Mouse (Mus musculus): ENCODE data around the gene Proz. TPM values are rescaled to one million over a fixed set of nuclear protein-coding genes. Genes with fewer than 3 reads are reported as not detected.

Gene Proz
- 15.7 TPM for polyA plus RNA-seq (2014; fragmentation: Illumina TruSeq; extraction: RNeasy Lipid Tissue Mini Kit (QIAGEN cat#74804); ENCODE audit: low replicate concordance)

DNA sequence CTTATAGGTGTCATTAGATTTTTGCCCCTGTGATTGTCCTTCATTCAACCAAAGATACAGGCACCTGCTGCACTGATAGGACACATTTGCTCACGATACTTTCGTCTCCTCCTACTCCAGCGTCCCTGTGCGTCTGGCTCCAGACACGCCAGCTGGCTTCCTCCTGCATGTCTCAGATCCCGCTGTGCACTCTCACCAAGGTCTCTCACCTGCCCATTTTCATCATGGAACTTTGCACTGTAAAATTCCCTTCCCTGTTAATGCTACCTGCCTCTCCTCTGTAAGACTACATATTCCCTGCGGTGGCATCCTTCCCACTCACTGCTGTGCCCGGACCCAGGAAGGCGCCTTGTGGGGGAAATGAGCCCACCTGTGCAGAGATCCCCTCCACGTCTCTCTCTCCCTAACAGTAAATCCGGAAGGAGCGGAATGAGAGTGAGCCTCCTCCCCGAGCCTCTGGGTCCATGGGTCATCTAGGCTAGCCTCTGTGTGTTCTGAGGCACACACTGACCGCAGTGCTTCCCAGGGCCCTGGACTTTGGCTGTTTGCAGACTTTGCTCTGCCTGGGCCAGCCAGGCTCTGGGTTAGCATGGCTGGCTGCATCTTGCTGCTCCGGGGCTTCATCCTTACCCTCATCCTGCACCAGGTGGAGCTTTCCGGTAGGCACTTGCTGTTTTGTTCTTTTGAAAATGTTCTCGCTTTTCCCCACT, at the start of gene Proz:
Gene Proz (plus strand): TSS at position 474 of the 710 bp plus-strand sequence.

DNA sequence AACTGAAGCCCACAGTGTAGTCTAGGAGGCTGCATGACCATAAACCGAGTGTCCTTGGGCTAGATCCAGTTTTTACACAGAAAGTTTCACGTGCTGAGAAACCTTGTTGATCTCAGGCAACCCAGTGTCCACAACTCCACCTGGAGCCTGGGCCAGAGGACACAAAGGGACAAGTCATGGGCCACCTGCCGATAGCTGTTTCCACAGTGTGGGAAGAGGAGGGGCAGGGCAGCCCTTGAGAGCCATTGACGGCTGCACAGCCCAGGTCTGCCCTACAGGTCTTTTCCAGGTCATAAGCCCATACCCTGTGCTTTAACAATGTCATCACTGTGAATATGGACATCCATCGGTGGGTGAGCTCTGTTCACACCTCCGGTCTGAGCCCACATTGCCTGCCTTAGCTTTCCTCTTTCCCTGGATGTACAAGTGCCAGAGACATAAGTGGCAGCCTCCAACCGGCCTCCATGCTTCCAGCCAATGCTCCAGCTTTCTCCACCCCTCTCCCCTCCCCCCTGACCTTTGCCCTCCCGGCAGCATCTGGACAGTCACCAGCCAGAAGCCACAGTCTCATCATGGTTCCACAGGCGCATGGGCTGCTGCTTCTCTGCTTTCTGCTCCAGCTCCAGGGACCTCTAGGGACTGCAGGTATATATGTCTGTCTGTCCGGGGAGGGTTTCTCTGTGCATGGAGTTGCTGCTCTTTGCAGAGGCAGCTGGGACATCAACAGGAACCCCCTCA, 35.1 kb upstream of the Proz start, which contains the start of gene F7:
Gene F7 (plus strand): TSS at position 548 of the 738 bp plus-strand sequence.

DNA sequence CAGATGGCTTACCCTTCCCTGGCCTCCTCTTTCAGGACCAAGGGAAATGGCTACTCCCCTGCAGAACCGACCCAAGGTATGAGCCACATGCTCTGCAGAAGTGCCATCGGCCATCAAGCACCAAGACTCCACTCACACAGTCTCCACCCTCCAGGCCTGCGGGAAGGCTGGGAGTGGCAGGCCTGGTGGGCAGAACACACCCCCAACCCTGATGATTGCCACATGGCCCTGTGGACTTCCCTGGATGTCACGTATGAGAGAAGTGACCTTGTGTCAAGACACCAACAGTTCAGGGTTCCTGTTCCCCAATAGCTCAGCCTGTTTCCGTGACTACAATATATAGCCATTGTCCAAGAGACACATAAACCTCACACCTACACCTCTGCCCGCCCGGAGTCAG, 23.7 kb upstream of the Proz start, which contains the start of gene F10:
Gene F10 (plus strand): TSS at position 294 of the 400 bp plus-strand sequence.

DNA sequence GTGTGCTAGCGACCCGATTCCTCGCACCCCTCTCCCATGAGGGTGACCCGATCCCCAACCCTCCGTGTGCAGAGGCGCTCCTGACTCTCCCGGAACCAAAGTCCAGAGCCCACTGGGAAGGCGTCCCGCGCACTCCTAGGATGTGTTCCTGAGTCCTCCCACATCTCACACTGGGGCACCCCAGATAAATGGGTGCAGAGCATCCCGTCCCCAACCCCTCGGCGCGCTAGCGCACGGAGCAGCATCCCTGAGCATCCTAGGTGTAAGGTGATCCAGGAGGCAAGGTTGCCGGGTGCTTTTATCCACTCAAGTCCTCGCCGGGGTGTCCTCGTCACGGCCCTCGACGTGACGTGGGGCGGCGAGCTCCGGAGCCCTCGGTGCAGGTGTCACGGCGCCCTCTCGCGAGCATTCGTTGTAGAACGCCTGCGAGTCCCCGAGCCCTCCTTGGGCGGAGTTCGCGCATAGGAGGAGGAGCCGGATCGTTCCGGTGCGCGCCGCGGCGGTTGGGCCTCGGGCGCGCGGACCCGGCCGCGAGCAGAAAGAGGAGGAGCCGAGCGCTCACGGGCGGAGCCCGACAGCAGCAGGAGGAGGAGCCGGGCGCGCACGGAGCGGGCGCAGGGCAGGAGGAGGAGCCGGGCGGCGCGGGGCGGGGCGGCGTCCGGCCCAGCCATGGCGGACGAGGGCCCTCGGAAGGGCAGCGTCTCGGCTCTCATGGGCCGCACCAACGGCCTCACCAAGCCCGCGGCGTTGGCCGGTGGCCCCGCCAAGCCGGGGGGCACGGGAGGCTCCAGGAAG, 44.6 kb downstream of the Proz start, which contains the start of the genes Pcid2 and Cul4a:
Gene Pcid2 (minus strand): TSS at position 373 of the 795 bp plus-strand sequence.
Gene Cul4a (plus strand): TSS at position 535 of the 795 bp plus-strand sequence.

Other genes with a start within 250 kb of the Proz start
- 6.4 TPM for gene Mcf2l, start 187.1 kb upstream of the Proz start, polyA plus RNA-seq (2014; fragmentation: Illumina TruSeq; extraction: RNeasy Lipid Tissue Mini Kit (QIAGEN cat#74804); ENCODE audit: low replicate concordance)
- not detected for gene F7, start 34.9 kb upstream of the Proz start, polyA plus RNA-seq (2014; fragmentation: Illumina TruSeq; extraction: RNeasy Lipid Tissue Mini Kit (QIAGEN cat#74804); ENCODE audit: low replicate concordance)
- not detected for gene F10, start 23.6 kb upstream of the Proz start, polyA plus RNA-seq (2014; fragmentation: Illumina TruSeq; extraction: RNeasy Lipid Tissue Mini Kit (QIAGEN cat#74804); ENCODE audit: low replicate concordance)
- gene Pcid2, start 44.5 kb downstream of the Proz start, polyA plus RNA-seq (2014; fragmentation: Illumina TruSeq; extraction: RNeasy Lipid Tissue Mini Kit (QIAGEN cat#74804); ENCODE audit: low replicate concordance) = 5.4 TPM
- gene Cul4a, start 44.7 kb downstream of the Proz start, polyA plus RNA-seq (2014; fragmentation: Illumina TruSeq; extraction: RNeasy Lipid Tissue Mini Kit (QIAGEN cat#74804); ENCODE audit: low replicate concordance) = 72.9 TPM
- 557 TPM for gene Lamp1, start 98.2 kb downstream of the Proz start, polyA plus RNA-seq (2014; fragmentation: Illumina TruSeq; extraction: RNeasy Lipid Tissue Mini Kit (QIAGEN cat#74804); ENCODE audit: low replicate concordance)
- gene Grtp1, start 139.7 kb downstream of the Proz start, polyA plus RNA-seq (2014; fragmentation: Illumina TruSeq; extraction: RNeasy Lipid Tissue Mini Kit (QIAGEN cat#74804); ENCODE audit: low replicate concordance) = 34.4 TPM
- gene Adprhl1, start 193.2 kb downstream of the Proz start, polyA plus RNA-seq (2014; fragmentation: Illumina TruSeq; extraction: RNeasy Lipid Tissue Mini Kit (QIAGEN cat#74804); ENCODE audit: low replicate concordance) = not detected
- gene Dcun1d2, start 227.2 kb downstream of the Proz start, polyA plus RNA-seq (2014; fragmentation: Illumina TruSeq; extraction: RNeasy Lipid Tissue Mini Kit (QIAGEN cat#74804); ENCODE audit: low replicate concordance) = 6.1 TPM
- 12.4 TPM for gene Tmco3, start 227.3 kb downstream of the Proz start, polyA plus RNA-seq (2014; fragmentation: Illumina TruSeq; extraction: RNeasy Lipid Tissue Mini Kit (QIAGEN cat#74804); ENCODE audit: low replicate concordance)